Mouse (Mus musculus): Measurements from ENCODE around the gene Grip2. TPM values are rescaled to one million over a fixed set of nuclear protein-coding genes. Genes with fewer than 3 reads are reported as not detected.

The Grip2 gene
- total RNA-seq (2021): 1 to 10 TPM; 3.9 to 5.3 TPM
- long read RNA-seq, experiment 1: 0 reads
- long read RNA-seq, experiment 2, partial matches to known transcripts: 1 of 1 reads
- long read RNA-seq, experiment 2, other reads (novel, unspliced or antisense): 0 of 1 reads

DNA sequence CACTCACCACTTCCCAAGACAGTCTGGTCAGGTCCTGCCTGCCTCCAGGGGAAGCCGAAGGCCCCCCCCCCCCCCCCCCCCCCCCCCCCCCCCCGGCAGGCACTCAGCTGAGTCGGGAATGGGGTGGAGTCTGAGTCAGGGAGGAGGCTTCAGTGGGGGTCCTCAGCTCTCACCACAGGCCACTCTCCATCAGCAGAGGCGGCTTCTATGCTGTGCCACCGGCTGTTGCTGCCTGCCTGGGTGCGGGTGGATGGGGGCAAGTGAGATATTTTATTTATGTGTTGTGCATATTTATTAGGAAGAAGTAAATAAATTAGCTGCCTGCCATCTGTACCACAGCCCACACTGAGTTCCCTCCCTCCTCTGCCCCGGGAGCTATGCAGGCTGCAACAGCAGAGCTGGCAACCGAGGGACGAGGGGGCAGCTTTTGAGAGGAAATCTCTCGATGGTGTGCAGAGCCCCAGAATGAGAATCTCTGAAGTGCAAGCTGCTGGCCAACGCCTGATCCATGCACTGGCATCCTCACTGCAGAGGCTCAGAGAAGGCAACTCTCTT lies at the start of gene Grip2:
Gene Grip2, minus strand, starts transcription at position 235 of the 555 bp plus-strand sequence.
- DNase-seq: no peak

DNA sequence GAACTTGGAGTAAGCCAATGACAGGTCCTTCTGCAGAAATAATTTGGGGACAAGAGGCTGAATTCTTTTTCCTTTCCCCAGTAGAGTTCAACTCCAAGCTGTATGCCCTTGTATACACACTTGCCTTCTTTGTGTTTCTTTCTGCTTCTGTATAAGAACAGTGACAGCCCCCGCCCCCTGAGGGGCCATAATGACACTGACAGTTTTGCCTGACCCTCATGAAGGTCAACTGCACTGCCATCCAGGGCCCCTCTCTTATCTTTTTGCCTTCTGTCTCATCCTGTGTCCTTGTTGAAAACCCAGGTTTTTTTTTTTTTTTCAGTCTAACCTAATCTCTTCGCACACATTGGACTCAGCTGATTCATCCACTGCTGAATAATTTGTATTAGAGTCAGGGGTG lies 45.7 kb upstream of the Grip2 start:
- DNase-seq: no peak

DNA sequence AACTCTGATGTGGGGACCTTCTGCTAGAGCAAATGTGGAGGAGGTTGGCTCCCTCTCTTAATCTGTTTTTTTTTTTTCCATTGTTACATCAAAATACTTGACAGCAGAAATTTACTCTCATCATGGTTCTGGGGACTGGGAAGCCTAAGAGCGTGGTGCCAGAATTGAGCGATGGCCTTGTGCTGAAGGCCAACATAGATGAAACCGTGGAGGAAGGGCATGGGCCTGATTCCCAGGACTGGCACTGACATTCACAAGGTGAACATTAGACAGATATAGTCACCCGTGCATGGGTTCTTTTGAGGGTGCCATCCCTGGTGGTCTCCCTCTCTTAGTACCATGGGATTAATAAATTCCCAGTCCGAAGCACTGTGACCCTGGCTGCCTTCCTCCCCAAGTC lies 41.0 kb upstream of the Grip2 start:
- DNase-seq: no peak

DNA sequence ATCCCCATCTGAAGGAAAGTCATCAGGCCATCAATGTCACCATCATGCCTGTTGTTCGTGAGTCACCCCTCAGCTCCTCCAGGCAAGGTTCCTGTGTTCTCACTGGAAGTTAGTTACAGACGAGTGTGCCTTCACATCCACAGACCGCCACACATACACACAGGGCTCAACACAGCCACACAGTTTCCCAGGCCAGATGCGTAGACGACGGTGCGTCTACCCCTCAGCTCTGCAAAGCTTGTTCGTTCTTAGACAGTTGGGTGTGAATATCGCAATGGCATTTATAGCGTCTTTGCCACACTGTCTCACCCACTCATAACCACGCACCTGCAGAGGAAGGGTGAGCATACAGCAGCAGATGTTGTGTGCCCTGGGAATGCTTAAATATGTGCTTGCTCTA lies 38.6 kb upstream of the Grip2 start:
- no peak for DNase-seq

DNA sequence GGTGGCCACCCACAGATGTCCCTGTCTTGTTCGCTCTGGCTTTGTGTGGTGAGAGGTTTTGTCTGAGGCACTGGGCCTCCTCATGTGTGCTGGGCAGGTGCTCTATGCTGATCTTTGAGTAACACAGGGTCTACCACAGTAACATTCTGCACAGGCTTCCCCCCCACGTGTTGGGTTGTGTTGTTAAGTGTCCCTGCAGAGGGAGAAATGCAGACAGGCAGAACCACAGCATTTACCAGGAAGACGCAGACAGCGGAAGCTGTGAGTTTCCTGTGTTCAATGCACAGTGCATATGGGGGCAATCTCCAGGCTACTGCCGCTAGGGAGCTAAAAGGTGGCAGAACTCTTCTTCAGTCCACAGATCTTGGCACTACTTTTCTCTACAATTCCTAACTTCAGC lies 37.5 kb upstream of the Grip2 start:
- DNase-seq: no peak

DNA sequence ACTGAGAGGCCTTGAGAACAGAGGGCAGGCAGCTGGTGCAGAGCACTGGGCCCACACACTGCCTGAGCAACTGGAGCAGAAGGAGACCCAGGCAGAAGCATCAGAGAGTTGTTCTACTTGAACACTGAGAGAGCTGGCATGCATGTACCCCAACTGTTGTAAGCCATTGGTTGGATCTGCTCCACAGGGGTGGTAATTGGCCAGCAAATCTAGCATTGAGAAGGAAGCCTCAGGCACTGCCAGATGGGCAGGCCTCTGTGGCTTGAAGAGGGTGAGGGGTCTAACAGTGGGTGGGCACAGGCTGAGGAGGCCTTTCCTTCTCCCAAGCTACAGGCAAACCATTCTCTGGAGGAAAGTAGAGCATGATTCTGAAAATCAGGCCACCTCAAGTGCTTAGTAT lies 35.8 kb upstream of the Grip2 start:
- no peak for DNase-seq

DNA sequence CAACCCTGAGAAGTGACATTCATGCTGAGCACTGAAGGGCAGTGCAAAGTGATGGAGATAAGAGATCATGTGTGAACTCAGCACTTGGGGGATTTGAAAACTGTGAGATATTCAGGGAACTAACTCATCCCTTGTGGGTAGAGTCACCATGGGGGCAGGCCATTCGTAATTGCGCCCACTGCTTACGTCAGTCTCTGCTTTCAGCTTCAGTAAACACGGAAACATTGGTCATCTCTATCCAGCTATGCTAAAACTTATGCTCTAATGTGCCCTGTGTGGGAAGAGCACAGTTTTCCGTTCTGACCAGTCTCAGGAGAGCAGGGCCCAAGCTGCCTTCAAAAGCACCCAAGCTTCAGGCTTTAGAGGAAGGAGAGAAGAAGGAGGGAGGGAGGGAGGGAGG lies 31.3 kb upstream of the Grip2 start:
- no peak for DNase-seq

DNA sequence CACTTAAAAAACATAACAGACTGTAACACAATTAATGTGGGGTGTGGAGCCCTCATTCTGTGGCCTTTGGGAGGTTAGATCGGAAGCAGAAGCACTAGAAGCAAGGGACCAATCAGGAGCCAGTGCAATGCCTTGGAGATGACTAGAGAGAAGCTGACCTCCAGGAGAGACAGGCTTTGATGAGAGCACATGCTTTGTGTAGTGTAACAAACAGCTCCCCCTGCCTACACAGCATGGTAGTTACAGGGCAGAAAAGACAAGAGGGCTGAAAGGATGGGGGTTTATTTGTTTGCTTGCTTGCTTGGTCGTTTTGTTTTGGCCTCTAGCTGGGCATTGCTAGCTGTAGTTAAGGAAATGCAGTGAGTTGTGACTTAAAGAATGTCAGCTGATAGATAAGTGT lies 25.5 kb upstream of the Grip2 start:
- DNase-seq: no peak

DNA sequence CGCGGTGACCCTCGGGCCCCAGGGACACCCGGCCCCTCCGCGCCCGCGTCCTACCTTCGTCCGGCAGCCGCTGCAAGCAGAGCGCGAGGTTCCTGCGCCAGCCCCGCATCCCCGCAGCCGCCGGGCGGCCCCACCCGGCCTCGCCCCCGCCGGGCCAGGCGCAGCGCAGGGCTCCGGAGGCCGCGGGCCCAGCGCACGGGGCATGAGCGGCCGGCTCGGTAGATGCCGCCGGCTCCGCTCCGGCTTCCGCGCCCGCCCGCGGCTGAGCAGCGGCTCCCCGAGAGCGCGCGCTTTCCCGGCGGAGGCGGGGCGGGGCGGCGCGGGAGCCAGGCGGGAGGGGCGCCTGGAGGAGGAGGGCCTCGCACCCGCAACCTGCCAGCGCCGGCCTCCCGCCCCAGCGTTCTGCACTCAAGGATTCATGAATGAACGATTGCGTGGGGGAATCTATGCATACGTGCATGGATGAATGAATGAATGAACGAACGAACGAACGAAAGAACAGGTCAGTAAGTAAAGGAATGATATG lies 16.6 kb upstream of the Grip2 start:
- DNase-seq: no peak

DNA sequence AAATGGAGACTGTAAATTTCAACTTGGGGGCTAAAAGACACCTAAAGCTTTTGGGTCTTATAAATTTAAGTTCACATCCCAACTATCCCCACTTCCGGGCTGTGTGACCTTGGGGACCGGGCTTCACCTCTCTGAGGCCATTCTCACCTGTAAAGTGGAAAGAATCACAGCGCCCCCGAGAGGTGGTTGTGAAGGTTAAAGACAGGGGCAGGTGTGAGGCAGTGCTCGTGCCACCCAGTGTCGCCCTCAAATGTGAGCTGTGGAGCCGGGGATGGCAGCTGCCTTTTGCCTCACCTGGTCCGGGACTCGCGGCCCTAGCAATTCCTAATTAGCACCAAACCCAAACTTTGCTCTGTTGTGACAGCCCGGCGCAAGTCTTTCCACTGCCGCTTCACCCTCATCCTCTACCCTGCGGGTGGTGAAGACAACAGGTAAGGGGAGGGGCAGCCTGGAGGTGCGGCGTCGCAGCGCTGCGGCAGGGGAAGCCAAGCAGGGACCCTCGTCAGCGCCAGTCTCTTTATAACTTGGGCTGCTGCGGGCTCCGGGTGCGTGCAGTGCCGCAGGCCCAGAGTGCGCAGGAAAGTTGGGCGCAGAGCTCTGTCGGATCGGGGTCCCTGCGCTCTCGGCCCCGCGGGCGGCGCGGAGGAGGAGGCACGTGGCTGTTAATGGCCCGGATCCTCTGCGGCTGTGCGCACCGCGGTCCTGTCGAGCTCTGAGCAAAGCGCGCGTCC lies 16.0 kb upstream of the Grip2 start:
- no peak for DNase-seq

DNA sequence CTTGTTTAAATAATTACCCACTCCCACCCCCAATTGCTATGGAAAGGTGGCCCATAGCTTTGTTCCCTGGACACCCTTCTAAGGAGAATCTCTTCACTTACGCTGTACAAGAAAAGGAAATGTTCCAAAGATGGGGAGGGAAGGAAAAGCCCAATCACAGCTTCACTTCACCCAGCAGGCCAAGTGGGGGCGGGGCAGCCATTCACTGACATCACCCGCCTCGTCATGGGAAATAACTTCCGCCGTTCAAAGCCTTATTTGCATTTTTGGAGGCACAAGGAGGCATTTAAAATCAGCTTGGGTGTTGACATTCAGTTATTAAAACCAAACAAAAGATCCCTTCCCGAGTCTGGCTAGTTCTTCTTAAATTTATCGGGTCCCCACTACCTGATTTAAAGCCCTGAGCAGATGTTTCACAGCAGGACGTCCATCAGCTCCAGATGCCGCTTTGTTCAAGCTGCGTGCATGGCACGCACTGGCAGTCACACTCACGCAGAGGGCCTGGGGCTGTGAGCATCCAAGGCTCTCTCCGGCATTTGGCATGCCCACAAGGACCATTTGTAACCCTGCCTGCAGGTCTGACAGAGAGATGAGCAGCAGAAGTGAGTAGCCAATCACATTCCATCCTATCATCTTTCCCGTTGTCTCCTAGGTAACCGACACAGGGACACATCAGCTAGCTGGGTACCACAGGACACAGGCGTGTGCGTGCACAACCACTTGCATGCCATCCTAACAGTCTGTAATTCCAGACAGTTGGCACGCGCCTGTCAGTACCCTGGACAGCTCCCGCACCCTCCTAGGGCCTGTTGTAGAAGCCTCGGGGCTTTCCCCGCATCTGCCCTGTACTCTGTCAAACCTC lies 12.2 kb upstream of the Grip2 start:
- DNase-seq: peak; percentile 19

DNA sequence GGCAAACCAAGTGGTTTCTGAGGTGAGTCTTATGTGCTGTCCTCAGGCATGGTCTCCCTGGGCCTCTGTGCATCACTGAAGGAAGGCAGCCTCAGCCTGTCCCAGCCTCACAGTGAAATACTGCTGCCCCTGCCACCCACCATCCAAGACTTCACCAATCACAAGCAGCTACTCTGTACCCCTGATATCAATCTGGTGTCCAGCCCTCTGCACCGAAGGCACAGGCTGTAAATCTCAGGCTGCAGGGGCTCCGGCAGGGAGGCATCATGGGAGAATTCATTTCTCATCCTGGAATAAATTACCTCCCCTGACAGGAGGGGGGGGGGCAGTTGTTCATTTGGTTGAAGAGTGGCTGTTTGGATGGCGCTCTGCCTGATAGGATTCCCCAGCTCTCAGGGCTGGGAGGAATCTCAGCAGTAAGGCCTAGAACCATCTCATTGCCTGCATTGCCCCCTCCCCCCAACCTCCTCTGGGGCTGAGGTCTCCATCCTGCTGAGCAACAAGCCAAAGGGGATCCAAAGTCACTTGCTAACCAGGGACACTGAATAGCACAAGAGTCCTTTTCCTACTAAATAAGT lies 5.9 kb upstream of the Grip2 start:
- no peak for DNase-seq

DNA sequence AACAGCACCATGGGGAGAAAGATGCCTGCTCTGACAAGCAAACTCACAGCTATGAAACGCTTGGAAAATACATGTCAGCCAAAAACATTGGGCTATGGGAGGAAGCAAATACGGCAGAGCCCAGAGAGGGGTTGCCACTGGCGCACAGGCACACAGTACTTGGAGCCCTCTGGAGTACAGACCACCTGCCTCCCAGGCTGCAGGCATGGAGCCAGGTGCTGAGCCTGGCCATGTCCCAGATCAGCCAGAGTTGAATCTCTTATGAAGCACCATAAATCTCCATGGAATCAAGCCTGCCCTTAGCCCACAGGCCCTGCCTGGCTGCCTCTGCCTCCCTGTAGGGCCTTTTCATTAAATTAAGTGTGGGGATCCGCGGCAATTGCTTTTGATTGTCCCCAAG lies 876 bp upstream of the Grip2 start:
- DNase-seq: no peak

DNA sequence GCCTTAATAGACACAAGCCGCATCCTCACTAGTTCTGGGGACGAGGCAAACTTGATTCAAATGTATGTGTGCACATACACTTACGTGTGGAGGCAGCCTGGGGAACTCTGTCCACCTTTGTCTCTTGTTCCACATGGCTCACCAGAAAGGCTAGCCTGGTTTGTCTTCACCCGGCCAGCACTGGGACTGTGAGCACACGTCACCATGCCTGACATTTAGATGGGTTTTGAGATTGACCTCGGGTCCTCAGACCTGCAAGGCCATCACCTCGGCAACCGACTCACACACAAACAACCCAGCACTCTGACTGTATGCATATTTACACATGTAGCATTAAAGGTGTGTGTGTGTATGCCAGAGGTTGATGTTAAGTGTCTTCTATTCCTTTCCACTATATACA lies 8.8 kb downstream of the Grip2 start:
- no peak for DNase-seq

DNA sequence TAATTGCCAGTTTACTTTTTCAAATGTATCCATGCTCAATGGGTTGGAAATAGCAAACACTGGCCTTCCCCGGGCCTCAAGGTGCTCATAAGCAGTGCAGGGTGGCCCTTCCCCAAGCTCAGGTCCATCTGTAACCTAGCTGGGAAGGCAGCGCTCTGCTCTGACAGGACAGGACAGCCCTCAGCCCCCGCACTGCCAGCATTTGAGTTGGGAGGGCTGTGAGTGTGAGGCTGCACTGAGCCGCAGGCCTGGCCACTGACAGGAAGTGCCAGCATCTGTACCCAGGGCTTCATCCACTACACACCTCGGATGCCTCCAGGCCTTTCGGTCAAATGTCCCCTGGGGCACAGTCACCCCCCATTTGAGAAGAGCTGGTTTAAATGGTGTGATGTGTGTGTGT lies 11.1 kb downstream of the Grip2 start:
- DNase-seq: no peak

DNA sequence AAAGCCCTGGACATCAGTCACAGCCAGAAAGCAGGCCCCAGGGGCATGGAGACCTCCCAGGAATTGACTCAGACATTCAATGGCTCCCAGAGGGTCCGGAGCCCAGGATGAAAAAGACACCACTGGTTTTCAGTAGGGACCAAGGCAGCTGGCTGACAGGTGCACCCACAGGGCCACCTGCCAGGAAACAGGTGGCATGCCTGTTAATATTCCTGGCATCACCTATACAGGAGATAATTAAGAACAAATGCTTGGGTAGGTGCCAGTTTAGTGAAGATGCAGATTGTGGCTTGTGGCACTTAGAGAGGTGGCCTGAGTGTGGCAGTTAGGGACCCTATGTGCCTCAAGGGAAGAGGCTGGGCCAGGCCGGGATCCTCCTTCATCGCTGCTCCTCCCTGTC lies 13.4 kb downstream of the Grip2 start:
- no peak for DNase-seq

DNA sequence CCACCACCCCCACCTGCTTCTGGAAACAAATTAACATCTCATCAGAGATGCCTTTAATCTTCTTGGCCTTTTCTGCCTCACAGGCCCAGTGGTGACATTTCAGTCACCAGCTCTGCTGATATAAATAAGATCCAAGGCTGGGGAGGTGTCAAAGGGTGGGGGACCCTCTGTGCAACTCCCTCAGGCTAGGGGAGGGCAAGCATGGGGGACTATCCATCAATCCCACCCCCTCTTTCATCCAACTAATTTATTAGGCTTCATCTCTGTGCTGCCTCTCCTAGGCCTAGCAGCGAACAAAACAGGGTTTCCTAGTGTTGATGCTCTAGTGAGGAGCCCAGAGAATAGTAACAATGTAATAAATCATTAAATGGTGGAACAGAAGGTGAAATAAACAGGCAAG lies 17.0 kb downstream of the Grip2 start:
- DNase-seq: no peak

DNA sequence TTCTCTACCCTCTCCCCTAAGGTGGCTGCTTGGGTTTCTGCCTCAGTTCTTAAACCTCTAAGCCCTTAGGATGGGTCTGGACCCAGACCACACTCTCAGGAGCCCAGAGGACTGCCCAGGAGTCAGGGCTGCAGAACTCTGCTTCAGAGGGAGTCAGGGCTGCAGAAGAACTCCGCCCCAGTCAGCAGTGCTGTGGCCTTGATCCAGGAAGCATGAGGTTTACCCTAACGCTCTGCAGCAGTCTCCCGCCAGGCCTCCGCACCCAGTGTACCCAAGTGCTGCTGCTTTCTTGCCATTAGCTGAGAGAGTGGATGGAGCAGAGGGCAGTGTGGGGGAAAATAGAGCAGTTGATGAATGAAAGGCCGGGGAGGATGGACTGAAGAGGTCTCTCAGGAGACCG lies 19.0 kb downstream of the Grip2 start:
- DNase-seq: no peak

DNA sequence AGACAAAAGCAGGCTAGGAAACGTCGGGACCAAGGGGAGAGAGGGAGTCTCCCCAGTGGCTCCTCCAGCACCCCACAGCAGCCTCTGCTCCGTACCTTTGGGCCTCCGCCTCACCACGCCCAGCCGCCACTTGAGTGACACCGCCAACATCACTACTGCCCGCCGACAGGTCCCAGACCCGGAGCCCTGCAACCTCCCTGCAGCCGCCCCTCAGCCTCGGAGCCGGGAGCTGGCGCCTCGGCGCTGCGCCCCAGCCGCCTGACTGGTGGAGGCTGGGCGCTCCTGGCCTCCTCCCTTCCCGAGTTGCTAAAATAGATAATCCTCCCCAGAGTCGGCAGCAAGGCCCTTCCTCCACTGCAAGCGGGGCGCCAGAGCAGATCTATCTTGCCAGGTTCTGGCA lies 19.9 kb downstream of the Grip2 start:
- no peak for DNase-seq

DNA sequence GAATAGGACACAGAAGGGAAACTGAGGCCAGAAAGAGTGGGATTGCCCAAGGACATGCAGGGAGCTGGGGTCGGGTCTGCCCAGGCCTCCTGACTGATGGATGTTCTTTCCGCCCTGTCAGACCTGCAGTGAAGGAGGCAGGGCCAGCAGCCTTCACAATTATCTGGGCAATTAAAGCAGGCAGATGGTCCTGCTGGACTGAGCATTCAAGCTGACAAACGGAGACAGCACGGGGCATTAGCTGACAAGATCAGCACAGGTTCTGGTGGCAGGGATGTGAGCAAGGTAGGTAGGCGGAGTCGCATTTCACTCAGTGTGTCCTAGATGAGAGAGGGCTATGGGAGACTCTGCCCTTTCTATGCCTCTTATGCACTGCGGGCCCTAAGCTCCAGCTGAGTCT lies 22.9 kb downstream of the Grip2 start:
- DNase-seq: no peak

DNA sequence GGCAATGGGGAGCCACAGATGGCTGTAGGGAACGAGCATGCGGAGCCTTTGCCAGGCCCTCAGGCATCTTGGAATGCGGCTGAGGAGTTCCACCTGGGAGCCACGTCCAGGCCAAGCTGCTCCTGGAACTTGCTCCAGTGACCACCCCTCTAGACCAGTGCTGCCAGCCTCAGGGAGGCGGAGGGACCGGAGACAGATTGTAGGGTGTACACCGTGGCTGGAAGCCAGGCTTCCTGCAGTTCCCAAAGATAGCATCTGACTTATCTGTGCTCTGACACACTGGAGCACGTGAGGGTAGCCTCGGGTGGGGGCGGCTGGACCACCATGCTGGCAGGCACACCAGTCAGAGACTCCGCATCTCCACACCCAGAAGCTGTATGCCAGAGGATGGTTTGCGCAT lies 28.6 kb downstream of the Grip2 start:
- DNase-seq: no peak

DNA sequence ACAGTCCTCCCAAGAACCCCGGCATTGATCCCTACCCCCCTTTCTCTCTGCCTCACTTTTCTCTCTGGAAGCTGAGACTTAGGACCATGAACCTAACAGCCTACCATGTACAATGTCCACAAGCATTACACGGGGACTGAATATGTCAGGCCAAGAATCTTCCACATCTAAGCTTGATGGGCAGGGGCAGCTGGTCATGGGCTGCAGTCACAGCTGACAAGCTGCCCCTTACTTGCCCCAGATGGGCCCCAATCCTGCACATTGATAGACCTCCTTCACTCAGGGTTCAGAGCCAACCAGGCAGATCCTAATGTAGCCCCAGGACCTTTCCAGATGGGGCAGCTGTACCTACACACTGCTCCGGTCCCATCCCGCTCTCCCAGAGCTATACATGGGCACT lies 30.3 kb downstream of the Grip2 start:
- DNase-seq: no peak

DNA sequence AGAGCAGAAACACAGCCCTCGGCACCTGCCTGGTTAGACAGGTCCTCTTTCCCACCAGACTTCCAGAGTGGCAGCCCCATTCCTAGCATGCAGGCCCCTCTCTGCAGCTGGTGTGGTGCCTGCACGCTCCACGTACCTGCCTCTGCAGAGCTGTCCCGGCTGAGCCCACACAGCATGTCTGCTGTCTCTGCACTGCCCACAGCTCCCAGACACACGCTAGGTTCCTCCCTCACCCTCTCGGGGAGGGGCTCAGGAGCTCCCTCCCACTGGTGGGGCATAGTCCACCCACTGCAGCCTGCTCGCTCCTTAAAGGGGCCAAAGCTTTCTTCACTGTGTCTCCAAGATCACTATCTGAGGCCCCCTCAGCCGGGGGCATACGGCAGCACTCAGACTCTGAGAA lies 31.0 kb downstream of the Grip2 start:
- no peak for DNase-seq

All from gastrocnemius, postnatal 25 days (tissue).